Mouse (Mus musculus): ENCODE results near the gene Atad3a. TPM values are rescaled to one million over a fixed set of nuclear protein-coding genes. Genes with fewer than 3 reads are reported as not detected.

Gene Atad3a
- polyA plus RNA-seq, 1 experiment = 23.4 TPM

GRCm38 (mm10) chr4:155774971-155775740 lies 14.3 kb upstream of the Atad3a start:
- peaks cover 32% of the 10 kb centered on the region for H3K4me1 ChIP-seq (ENCODE audit: control insufficient read depth, insufficient read depth, low read length)
- H3K4me3 ChIP-seq (ENCODE audit: control insufficient read depth, low read depth, low read length) = no peak overlapping the region
- TF ChIP-seq POLR2A (IDR thresholded peaks at IDR 0.05; ENCODE audit: control insufficient read depth, low read depth, low read length) (peak; percentile 30; the same call in 1 of the 2 replicates), CTCF (IDR thresholded peaks at IDR 0.05; ENCODE audit: control insufficient read depth, insufficient read depth, insufficient replicate concordance, low read depth, low read length) (no peak)
- H3K27me3 ChIP-seq (ENCODE audit: control insufficient read depth, insufficient read depth, low read length) = no peaks in the 10 kb centered on the region
- H3K27ac ChIP-seq (ENCODE audit: control insufficient read depth, insufficient read depth, low read depth, low read length) = peak overlapping the region; percentile 85
- H3K36me3 ChIP-seq (ENCODE audit: control insufficient read depth, insufficient read depth, low read length) = no peaks in the 10 kb centered on the region

DNA sequence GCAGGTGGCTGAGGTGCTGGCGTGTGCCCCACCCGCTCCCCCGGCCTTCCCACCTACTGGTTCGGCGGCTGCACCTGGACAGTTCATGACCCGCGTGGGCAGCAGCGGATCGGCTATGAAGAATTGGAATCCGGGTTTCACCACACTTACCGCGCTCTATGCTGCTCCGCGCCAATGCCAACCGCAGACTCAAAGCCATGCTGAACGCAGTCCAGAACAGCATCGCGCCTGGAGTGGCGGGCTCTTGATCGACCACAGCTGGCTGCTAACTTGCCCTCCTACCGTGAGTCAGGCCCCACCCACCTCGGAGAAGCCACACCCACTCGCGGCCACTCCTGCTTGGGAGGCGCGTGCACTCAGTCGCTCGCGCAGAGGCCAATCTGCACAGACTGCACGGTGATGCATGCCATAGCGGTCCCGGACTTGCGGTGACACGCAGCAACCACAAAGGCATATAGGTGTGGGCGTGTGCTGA lies 13.4 kb upstream of the Atad3a start, which contains the start of gene Vwa1:
Gene Vwa1 (minus strand): TSS at position 419 of the 475 bp plus-strand sequence.
- H3K27ac ChIP-seq (ENCODE audit: control insufficient read depth, insufficient read depth, low read depth, low read length) = peak within 1 kb of the TSS; percentile 85
- TF ChIP-seq CTCF (IDR thresholded peaks at IDR 0.05; ENCODE audit: control insufficient read depth, insufficient read depth, insufficient replicate concordance, low read depth, low read length) = no peak
- peak; percentile 90 for TF ChIP-seq POLR2A (IDR thresholded peaks at IDR 0.05; ENCODE audit: control insufficient read depth, low read depth, low read length)
- H3K36me3 ChIP-seq (ENCODE audit: control insufficient read depth, insufficient read depth, low read length) = no peaks in the 10 kb centered on the region
- peak within 1 kb of the TSS; percentile 76 for H3K4me3 ChIP-seq (ENCODE audit: control insufficient read depth, low read depth, low read length)
- H3K27me3 ChIP-seq (ENCODE audit: control insufficient read depth, insufficient read depth, low read length) = no peaks in the 10 kb centered on the region
- peaks cover 37% of the 10 kb centered on the region for H3K4me1 ChIP-seq (ENCODE audit: control insufficient read depth, insufficient read depth, low read length)

GRCm38 (mm10) chr4:155773335-155774078 lies 12.6 kb upstream of the Atad3a start:
- H3K27me3 ChIP-seq (ENCODE audit: control insufficient read depth, insufficient read depth, low read length) = no peaks in the 10 kb centered on the region
- H3K36me3 ChIP-seq (ENCODE audit: control insufficient read depth, insufficient read depth, low read length) = no peaks in the 10 kb centered on the region
- TF ChIP-seq POLR2A (IDR thresholded peaks at IDR 0.05; ENCODE audit: control insufficient read depth, low read depth, low read length) (no peak), CTCF (IDR thresholded peaks at IDR 0.05; ENCODE audit: control insufficient read depth, insufficient read depth, insufficient replicate concordance, low read depth, low read length) (no peak)
- H3K4me1 ChIP-seq (ENCODE audit: control insufficient read depth, insufficient read depth, low read length) = peaks cover 39% of the 10 kb centered on the region
- no peak overlapping the region for H3K27ac ChIP-seq (ENCODE audit: control insufficient read depth, insufficient read depth, low read depth, low read length)
- H3K4me3 ChIP-seq (ENCODE audit: control insufficient read depth, low read depth, low read length) = peak overlapping the region; percentile 12

DNA sequence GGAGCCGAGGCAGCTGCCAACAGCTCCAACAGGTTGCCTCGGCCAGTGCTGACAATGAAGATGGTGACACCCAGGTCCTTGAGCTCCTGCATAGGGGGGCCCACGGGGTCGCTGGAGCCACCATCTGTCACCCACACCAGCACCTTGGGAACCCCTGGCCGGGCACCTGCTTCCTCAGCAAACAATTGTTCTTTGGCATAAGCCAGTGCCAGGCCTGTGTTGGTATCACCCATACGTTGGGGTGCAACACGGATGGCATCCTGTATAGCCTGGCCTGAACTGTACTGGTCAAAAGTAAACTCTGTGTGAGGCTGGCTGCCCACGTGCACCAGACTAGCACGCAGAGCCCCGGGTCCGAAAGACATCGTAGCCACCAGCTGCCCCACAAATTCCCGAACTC lies 11.9 kb upstream of the Atad3a start:
- Histone ChIP-seq H3K4me3 (ENCODE audit: control insufficient read depth, low read depth, low read length) (no peak overlapping the region), H3K4me1 (ENCODE audit: control insufficient read depth, insufficient read depth, low read length) (peaks cover 39% of the 10 kb centered on the region), H3K27me3 (ENCODE audit: control insufficient read depth, insufficient read depth, low read length) (no peaks in the 10 kb centered on the region)

GRCm38 (mm10) chr4:155771706-155772105 lies 10.8 kb upstream of the Atad3a start:
- Histone ChIP-seq H3K36me3 (ENCODE audit: control insufficient read depth, insufficient read depth, low read length) (no peaks in the 10 kb centered on the region), H3K27ac (ENCODE audit: control insufficient read depth, insufficient read depth, low read depth, low read length) (no peak overlapping the region), H3K4me1 (ENCODE audit: control insufficient read depth, insufficient read depth, low read length) (peaks cover 32% of the 10 kb centered on the region), H3K4me3 (ENCODE audit: control insufficient read depth, low read depth, low read length) (no peak overlapping the region), H3K27me3 (ENCODE audit: control insufficient read depth, insufficient read depth, low read length) (no peaks in the 10 kb centered on the region)
- no peak for TF ChIP-seq CTCF (IDR thresholded peaks at IDR 0.05; ENCODE audit: control insufficient read depth, insufficient read depth, insufficient replicate concordance, low read depth, low read length)
- TF ChIP-seq POLR2A (IDR thresholded peaks at IDR 0.05; ENCODE audit: control insufficient read depth, low read depth, low read length) = no peak

More for the DNA sequence above, 11.9 kb upstream of the Atad3a start:
- TF ChIP-seq POLR2A (IDR thresholded peaks at IDR 0.05; ENCODE audit: control insufficient read depth, low read depth, low read length) (no peak), CTCF (IDR thresholded peaks at IDR 0.05; ENCODE audit: control insufficient read depth, insufficient read depth, insufficient replicate concordance, low read depth, low read length) (no peak)
- no peaks in the 10 kb centered on the region for H3K36me3 ChIP-seq (ENCODE audit: control insufficient read depth, insufficient read depth, low read length)
- H3K27ac ChIP-seq (ENCODE audit: control insufficient read depth, insufficient read depth, low read depth, low read length) = no peak overlapping the region

DNA sequence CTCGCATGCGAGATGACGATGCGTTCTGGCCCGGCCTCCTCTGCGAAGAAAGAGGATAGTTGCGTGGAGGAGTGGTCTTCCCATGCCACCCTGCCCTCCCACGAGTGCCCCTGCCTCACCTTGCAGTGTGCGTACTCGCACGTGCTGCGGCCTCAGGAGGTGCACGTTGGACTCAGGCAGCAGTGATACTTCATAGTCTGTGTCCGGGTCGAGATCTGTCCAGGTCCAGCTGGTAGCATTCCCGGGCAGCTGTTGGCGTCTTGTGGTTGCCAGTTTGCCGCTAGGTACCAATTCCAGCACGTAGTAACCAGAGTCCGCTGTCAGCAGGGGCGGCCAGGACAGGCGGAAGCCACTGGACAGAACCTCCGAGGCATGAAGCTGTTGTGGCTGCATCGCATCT lies 9.7 kb upstream of the Atad3a start:
- Histone ChIP-seq H3K27ac (ENCODE audit: control insufficient read depth, insufficient read depth, low read depth, low read length) (no peak overlapping the region; the same call in 1 of the 2 replicates), H3K36me3 (ENCODE audit: control insufficient read depth, insufficient read depth, low read length) (no peaks in the 10 kb centered on the region), H3K4me3 (ENCODE audit: control insufficient read depth, low read depth, low read length) (peak overlapping the region; percentile 80), H3K27me3 (ENCODE audit: control insufficient read depth, insufficient read depth, low read length) (no peaks in the 10 kb centered on the region), H3K4me1 (ENCODE audit: control insufficient read depth, insufficient read depth, low read length) (peaks cover 27% of the 10 kb centered on the region)
- TF ChIP-seq CTCF (IDR thresholded peaks at IDR 0.05; ENCODE audit: control insufficient read depth, insufficient read depth, insufficient replicate concordance, low read depth, low read length) (no peak), POLR2A (IDR thresholded peaks at IDR 0.05; ENCODE audit: control insufficient read depth, low read depth, low read length) (no peak)

Data from testis, adult 2 months (tissue).